Mouse (Mus musculus): ENCODE data around the gene Gjd2.

Gene Gjd2

GRCm38 (mm10) chr2:114013295-114013771, at the start of gene Gjd2:
Gene Gjd2 (minus strand): TSS chr2:114013619.
- no peak for DNase-seq (ENCODE audit: low spot score in 2 of 2)

GRCm38 (mm10) chr2:114060071-114060591, 46.7 kb upstream of the Gjd2 start:
- no peak for DNase-seq (ENCODE audit: low spot score in 2 of 2)

GRCm38 (mm10) chr2:114059608-114060007, 46.2 kb upstream of the Gjd2 start:
- no peak for DNase-seq (ENCODE audit: low spot score in 2 of 2)

GRCm38 (mm10) chr2:114058226-114058796, 44.9 kb upstream of the Gjd2 start:
- no peak for DNase-seq (ENCODE audit: low spot score in 2 of 2)

- no peak for DNase-seq (ENCODE audit: low spot score in 2 of 2)
Observed at GRCm38 (mm10) chr2:114057303-114057853, 44.0 kb upstream of the Gjd2 start.

GRCm38 (mm10) chr2:114054129-114054528, 40.7 kb upstream of the Gjd2 start:
- DNase-seq (ENCODE audit: low spot score in 2 of 2): no peak

- no peak for DNase-seq (ENCODE audit: low spot score in 2 of 2)
Observed at GRCm38 (mm10) chr2:114052696-114053598, 39.5 kb upstream of the Gjd2 start, which contains the start of gene Actc1. Gene Actc1 (minus strand): TSS chr2:114053548.

GRCm38 (mm10) chr2:114051871-114052241, 38.4 kb upstream of the Gjd2 start:
- no peak for DNase-seq (ENCODE audit: low spot score in 2 of 2)

GRCm38 (mm10) chr2:114051111-114051870, 37.9 kb upstream of the Gjd2 start:
- DNase-seq (ENCODE audit: low spot score in 2 of 2): no peak

GRCm38 (mm10) chr2:114050150-114050549, 36.7 kb upstream of the Gjd2 start:
- DNase-seq (ENCODE audit: low spot score in 2 of 2): no peak

GRCm38 (mm10) chr2:114049372-114049771, 36.0 kb upstream of the Gjd2 start:
- DNase-seq (ENCODE audit: low spot score in 2 of 2): no peak

- DNase-seq (ENCODE audit: low spot score in 2 of 2): no peak
Observed at GRCm38 (mm10) chr2:114047960-114048611, 34.7 kb upstream of the Gjd2 start.

- DNase-seq (ENCODE audit: low spot score in 2 of 2): no peak
Observed at GRCm38 (mm10) chr2:114046151-114046664, 32.8 kb upstream of the Gjd2 start.

- DNase-seq (ENCODE audit: low spot score in 2 of 2): no peak
Observed at GRCm38 (mm10) chr2:114037926-114038325, 24.5 kb upstream of the Gjd2 start.

GRCm38 (mm10) chr2:114032259-114032658, 18.8 kb upstream of the Gjd2 start:
- DNase-seq (ENCODE audit: low spot score in 2 of 2): no peak

GRCm38 (mm10) chr2:114023383-114023782, 10.0 kb upstream of the Gjd2 start:
- DNase-seq (ENCODE audit: low spot score in 2 of 2): no peak

GRCm38 (mm10) chr2:114020210-114020563, 6.8 kb upstream of the Gjd2 start:
- DNase-seq (ENCODE audit: low spot score in 2 of 2): no peak

- no peak for DNase-seq (ENCODE audit: low spot score in 2 of 2)
Observed at GRCm38 (mm10) chr2:114019474-114020209, 6.2 kb upstream of the Gjd2 start.

- no peak for DNase-seq (ENCODE audit: low spot score in 2 of 2)
Observed at GRCm38 (mm10) chr2:114018136-114018535, 4.7 kb upstream of the Gjd2 start.

- no peak for DNase-seq (ENCODE audit: low spot score in 2 of 2)
Observed at GRCm38 (mm10) chr2:114014839-114015238, 1.4 kb upstream of the Gjd2 start.

All from spleen, postnatal 4 days (tissue).